Comparison of ENCODE assay signal across 19 mouse cellular contexts in genomic region chr7:118365251-118365650, GRCm38 (mm10).
DNase-seq lines count a peak whose midpoint lies in the region; ATAC-seq lines count a peak whose summit lies in the region.
"Had no signal": no experiment of that assay in that cellular context is flagged by ENCODE, and none has a peak within 500 bp of the region (broad histone marks: within the 10 kb centered on the region; RNA-seq: fewer than 3 reads in every experiment).

No protein-coding gene starts in this region.

- ATAC-seq in forebrain, embryonic 12.5 days (ENCODE audit: low FRiP score): no peak
- ATAC-seq in embryonic facial prominence, embryonic 13.5 days (ENCODE audit: insufficient number of reproducible peaks, insufficient read depth, low FRiP score, low TSS enrichment, low read depth): no peak
- ATAC-seq in limb, embryonic 11.5 days (ENCODE audit: insufficient number of reproducible peaks, low FRiP score, low TSS enrichment, low read depth): no peak
- ATAC-seq: lung, postnatal 0 days; midbrain, embryonic 16.5 days had no signal

- no peak overlapping the region for H3K9ac ChIP-seq in forebrain, embryonic 12.5 days
- no peak overlapping the region for H3K9ac ChIP-seq in embryonic facial prominence, embryonic 13.5 days
- no peak overlapping the region for H3K9ac ChIP-seq in limb, embryonic 11.5 days (ENCODE audit: low read length)
- H3K9ac ChIP-seq: forebrain, embryonic 15.5 days; hindbrain, embryonic 13.5 days; liver, embryonic 13.5 days had no signal

- 69% methylated on average over 6 of the region's 6 CpGs for WGBS in forebrain, embryonic 10.5 days
- WGBS in forebrain, embryonic 12.5 days: 78% methylated on average over 6 of the region's 6 CpGs
- WGBS in embryonic facial prominence, embryonic 13.5 days: 30% methylated on average over 6 of the region's 6 CpGs
- WGBS in limb, embryonic 11.5 days: 52% methylated on average over 6 of the region's 6 CpGs

- H3K4me1 ChIP-seq in forebrain, embryonic 10.5 days: peaks cover 36% of the 10 kb centered on the region
- peaks cover 7% of the 10 kb centered on the region for H3K4me1 ChIP-seq in forebrain, embryonic 12.5 days
- H3K4me1 ChIP-seq in embryonic facial prominence, embryonic 13.5 days: peaks cover 33% of the 10 kb centered on the region
- H3K4me1 ChIP-seq in limb, embryonic 11.5 days (ENCODE audit: control insufficient read depth, insufficient read depth, low read length): peaks cover 21% of the 10 kb centered on the region
- H3K4me1 ChIP-seq: heart, embryonic 10.5 days; liver, embryonic 13.5 days; megakaryocyte, embryonic 14.5 days had no signal

- DNase-seq in forebrain, embryonic 10.5 days (ENCODE audit: extremely low spot score, low spot score): no peak
- peak; percentile 20 for DNase-seq in kidney, adult 9 months
- no peak for DNase-seq in kidney, postnatal 25 days
- peak; percentile 20 for DNase-seq in limb, embryonic 11.5 days (ENCODE audit: low spot score)
- no peak for DNase-seq in lung, postnatal 36 days
- DNase-seq in layer of hippocampus, adult 9-11 months: no peak
- DNase-seq: adrenal gland, adult 8-10 months; cerebellum, adult 11-12 months; liver, embryonic 13.5 days; spleen, adult 18-20 months; thymus, adult 2 months had no signal

- no peak overlapping the region for H3K4me3 ChIP-seq in forebrain, embryonic 10.5 days
- no peak overlapping the region for H3K4me3 ChIP-seq in forebrain, embryonic 12.5 days (replicated peaks)
- no peak overlapping the region for H3K4me3 ChIP-seq in embryonic facial prominence, embryonic 13.5 days
- H3K4me3 ChIP-seq in limb, embryonic 11.5 days (ENCODE audit: low read depth, low read length): no peak overlapping the region
- H3K4me3 ChIP-seq: forebrain, embryonic 15.5 days; heart, embryonic 10.5 days; hindbrain, embryonic 13.5 days; liver, embryonic 13.5 days; megakaryocyte, embryonic 14.5 days had no signal

- no peaks in the 10 kb centered on the region for H3K9me3 ChIP-seq in forebrain, embryonic 10.5 days
- no peaks in the 10 kb centered on the region for H3K9me3 ChIP-seq in forebrain, embryonic 12.5 days
- no peaks in the 10 kb centered on the region for H3K9me3 ChIP-seq in embryonic facial prominence, embryonic 13.5 days
- H3K9me3 ChIP-seq in limb, embryonic 11.5 days (ENCODE audit: control insufficient read depth, low read length): no peaks in the 10 kb centered on the region
- H3K9me3 ChIP-seq: forebrain, embryonic 15.5 days; heart, embryonic 10.5 days; hindbrain, embryonic 13.5 days; liver, embryonic 13.5 days; megakaryocyte, embryonic 14.5 days had no signal

- H3K4me2 ChIP-seq in forebrain, embryonic 12.5 days: no peak overlapping the region
- H3K4me2 ChIP-seq in embryonic facial prominence, embryonic 13.5 days: peak overlapping the region; percentile 19; the same call in 1 of the 2 replicates
- H3K4me2 ChIP-seq in limb, embryonic 11.5 days (ENCODE audit: low read depth, severe bottlenecking): no peak overlapping the region
- H3K4me2 ChIP-seq: forebrain, embryonic 15.5 days; hindbrain, embryonic 13.5 days; liver, embryonic 13.5 days had no signal

- no peaks in the 10 kb centered on the region for H3K27me3 ChIP-seq in forebrain, embryonic 10.5 days (ENCODE audit: poor library complexity, severe bottlenecking)
- H3K27me3 ChIP-seq in forebrain, embryonic 12.5 days: no peaks in the 10 kb centered on the region
- H3K27me3 ChIP-seq in embryonic facial prominence, embryonic 13.5 days: no peaks in the 10 kb centered on the region; the same call in 1 of the 2 replicates
- H3K27me3 ChIP-seq in limb, embryonic 11.5 days (ENCODE audit: control insufficient read depth, insufficient read depth, low read length): no peaks in the 10 kb centered on the region
- H3K27me3 ChIP-seq: forebrain, embryonic 15.5 days; hindbrain, embryonic 13.5 days; liver, embryonic 13.5 days had no signal

- no peaks in the 10 kb centered on the region for H3K36me3 ChIP-seq in forebrain, embryonic 10.5 days (replicated peaks)
- H3K36me3 ChIP-seq in forebrain, embryonic 12.5 days (replicated peaks): no peaks in the 10 kb centered on the region
- H3K36me3 ChIP-seq in embryonic facial prominence, embryonic 13.5 days: no peaks in the 10 kb centered on the region
- no peaks in the 10 kb centered on the region for H3K36me3 ChIP-seq in limb, embryonic 11.5 days (ENCODE audit: control insufficient read depth, insufficient read depth, low read length)
- H3K36me3 ChIP-seq: forebrain, embryonic 15.5 days; heart, embryonic 10.5 days; hindbrain, embryonic 13.5 days; liver, embryonic 13.5 days had no signal

- H3K27ac ChIP-seq in forebrain, embryonic 10.5 days: peak overlapping the region; percentile 3; the same call in 1 of the 2 replicates
- H3K27ac ChIP-seq in forebrain, embryonic 12.5 days: no peak overlapping the region
- H3K27ac ChIP-seq in embryonic facial prominence, embryonic 13.5 days: peak overlapping the region; percentile 76
- no peak overlapping the region for H3K27ac ChIP-seq in limb, embryonic 11.5 days (replicated peaks; ENCODE audit: low read depth, low read length)
- H3K27ac ChIP-seq: forebrain, embryonic 15.5 days; heart, embryonic 10.5 days; hindbrain, embryonic 13.5 days; liver, embryonic 13.5 days had no signal

Comparison
In these comparisons a context has a peak if more than half of its experiments do, and no peak if none do; other contexts are left out.
1. DNase-seq: peak in kidney, adult 9 months (single experiment) and limb, embryonic 11.5 days (single experiment); none in forebrain, embryonic 10.5 days (single experiment), kidney, postnatal 25 days (0 of 2), lung, postnatal 36 days (single experiment) and layer of hippocampus, adult 9-11 months (single experiment).
2. H3K27ac ChIP-seq: peak in forebrain, embryonic 10.5 days (single experiment) and embryonic facial prominence, embryonic 13.5 days (single experiment); none in forebrain, embryonic 12.5 days (single experiment) and limb, embryonic 11.5 days (single experiment).